Mouse (Mus musculus) urinary bladder, adult 2 months (tissue): ENCODE results near the gene Olfr111. TPM values are rescaled to one million over a fixed set of nuclear protein-coding genes. Genes with fewer than 3 reads are reported as not detected.
"Not testable (repeated sequence)": the region's sequence is repeated elsewhere in the genome, so short reads cannot be mapped to it uniquely, and the experiment has no call there.

Source experiments
- DNase-seq: peaks from one replicate; pipeline ENCODE4 v3.0.0; 2022; ENCODE audit warnings: low spot score
- polyA plus RNA-seq: library from polyadenylated mRNA; depleted of rRNA; stranded (reverse); fragments of >200 nt; gene quantifications from 2 replicates; pipeline ENCODE4 v1.2.3, GENCODE M21; 2012; rRNA removed

Olfr111 gene
- polyA plus RNA-seq, result 0.03 and 0.04 TPM in 2 replicates

DNA sequence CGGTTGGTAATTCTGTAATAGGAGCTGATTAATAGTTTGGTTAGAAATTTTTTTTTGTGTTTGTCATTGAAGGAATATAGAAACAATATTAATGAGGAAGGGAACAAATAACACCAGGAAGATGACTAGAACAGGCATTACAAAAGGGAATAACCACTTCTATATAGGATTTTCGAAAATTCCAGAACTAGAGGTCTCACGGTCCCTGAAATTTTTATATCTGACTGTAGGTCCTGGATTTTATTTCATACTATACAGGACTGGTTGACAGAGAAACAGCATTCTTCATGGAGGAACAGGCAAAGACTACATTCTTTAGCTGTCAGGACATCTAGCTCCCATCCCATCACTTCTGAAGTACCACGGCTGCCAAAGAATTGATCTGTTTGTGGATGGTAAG, at the start of gene Olfr111:
Gene Olfr111, plus strand, starts transcription at position 301 of the 400 bp plus-strand sequence.
- DNase-seq, result no peak

DNA sequence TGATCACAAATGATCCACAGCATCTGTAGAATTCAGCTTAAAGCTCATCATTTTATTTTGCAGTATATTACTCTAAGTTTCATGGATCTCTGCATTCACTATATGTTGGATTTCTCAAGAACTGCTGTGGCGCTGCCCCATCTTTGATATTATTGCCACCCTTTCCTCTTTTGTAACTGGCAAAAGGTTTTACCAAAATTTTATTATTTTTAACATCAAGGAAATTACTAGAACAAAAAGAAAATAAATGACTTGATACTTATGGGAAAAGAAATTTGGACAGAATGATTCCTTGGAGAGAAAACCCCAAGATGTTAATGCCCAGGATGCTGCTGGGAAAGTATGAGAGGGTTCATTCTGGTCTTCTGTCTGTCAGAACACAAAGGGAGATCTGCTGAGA, 49.2 kb upstream of the Olfr111 start, which contains the start of gene Olfr109:
Gene Olfr109, plus strand, starts transcription at position 301 of the 400 bp plus-strand sequence.
- no peak for DNase-seq

GRCm38 (mm10) chr17:37483452-37483851, 24.4 kb upstream of the Olfr111 start, which contains the start of gene H2-M2:
Gene H2-M2 (minus strand): TSS chr17:37483552.
- no peak for DNase-seq

DNA sequence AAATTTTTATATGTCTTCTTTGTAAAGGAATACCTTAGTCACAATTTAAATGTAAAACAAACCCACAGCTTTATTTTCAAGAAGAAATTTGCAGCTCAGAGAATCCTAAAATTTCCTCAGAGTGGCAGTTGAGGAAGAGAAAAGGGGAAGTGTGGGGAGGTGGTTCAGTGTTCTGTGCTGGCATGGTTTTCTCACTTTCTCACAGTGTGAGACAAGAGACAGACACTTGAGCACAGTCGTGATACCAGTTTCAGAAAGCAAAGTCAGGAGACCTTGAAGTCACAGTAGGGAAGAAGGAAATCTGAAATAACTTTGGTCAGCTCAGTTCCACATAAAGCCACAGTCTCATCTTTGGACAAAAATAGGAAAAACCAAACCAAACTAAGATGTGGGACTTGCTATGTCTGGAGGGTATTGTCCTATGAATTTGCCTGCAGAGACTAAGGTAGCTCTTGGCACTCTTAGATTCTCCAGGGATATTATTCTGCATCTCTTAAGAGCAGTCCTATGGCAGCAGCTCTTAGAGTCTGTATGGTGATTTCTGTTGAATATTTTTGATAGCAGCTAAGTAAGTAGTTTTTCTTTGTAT, 15.8 kb upstream of the Olfr111 start, which contains the start of gene Olfr110:
Gene Olfr110, plus strand, starts transcription at position 539 of the 589 bp plus-strand sequence.
- no peak for DNase-seq

- DNase-seq, result not testable (repeated sequence)
These were observed 16.8 kb downstream of the Olfr111 start for GRCm38 (mm10) chr17:37524612-37525011.

DNA sequence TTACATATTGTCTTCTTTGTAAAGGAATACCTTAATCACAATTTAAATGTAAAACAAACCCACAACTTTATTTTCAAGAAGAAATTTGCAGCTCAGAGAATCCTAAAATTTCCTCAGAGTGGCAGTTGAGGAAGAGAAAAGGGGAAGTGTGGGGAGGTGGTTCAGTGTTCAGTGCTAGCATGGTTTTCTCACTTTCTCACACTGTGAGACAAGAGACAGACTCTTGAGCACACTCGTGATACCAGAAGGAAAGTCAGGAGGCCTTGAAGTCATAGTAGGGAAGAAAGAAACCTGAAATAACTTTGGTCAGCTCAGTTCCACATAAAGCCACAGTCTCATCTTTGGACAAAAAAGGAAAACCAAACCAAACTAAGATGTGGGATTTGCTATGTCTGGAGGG, 17.6 kb downstream of the Olfr111 start:
- DNase-seq, result not testable (repeated sequence)

DNA sequence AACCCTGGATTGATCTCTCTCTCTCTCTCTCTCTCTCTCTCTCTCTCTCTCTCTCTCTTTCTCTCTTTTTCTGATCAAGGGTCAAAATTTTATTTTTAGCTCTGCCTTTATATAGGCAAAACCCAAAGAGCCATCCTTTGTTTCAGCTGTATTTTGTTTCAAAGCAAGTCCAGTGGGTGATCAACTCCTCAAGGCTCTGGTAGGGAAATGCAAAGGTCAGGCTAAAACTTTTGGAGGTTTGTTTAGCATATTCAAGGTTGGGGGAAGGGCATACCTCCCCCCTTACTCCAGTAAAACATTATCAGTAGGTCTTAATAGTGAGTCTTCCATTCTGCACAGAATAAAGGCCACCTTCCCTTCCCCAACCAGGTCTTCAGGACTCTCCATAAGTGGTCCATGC, 27.3 kb downstream of the Olfr111 start:
- DNase-seq, result no peak

DNA sequence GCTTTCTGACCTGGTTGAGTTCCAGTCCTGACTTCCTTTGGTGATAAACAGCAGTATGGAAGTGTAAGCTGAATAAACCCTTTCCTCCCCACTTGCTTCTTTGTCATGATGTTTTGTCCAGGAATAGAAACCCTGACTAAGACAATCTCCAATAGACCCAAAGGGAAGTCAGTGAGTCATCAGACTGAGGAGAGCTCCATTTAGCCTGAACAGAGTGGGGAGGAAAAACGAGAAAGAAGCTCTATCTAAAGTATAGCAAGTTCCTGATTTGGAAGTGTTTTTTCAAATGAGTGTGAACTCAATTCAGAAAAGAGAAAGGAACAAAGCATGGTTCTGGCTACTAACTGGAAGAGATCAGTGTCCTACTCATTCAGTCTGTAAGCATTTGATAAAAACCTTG, 30.6 kb downstream of the Olfr111 start:
- DNase-seq, result not testable (repeated sequence)

- DNase-seq, result no peak
These were observed 33.8 kb downstream of the Olfr111 start for GRCm38 (mm10) chr17:37541454-37542119.

- no peak for DNase-seq
These were observed 36.1 kb downstream of the Olfr111 start for GRCm38 (mm10) chr17:37543800-37544435.

DNA sequence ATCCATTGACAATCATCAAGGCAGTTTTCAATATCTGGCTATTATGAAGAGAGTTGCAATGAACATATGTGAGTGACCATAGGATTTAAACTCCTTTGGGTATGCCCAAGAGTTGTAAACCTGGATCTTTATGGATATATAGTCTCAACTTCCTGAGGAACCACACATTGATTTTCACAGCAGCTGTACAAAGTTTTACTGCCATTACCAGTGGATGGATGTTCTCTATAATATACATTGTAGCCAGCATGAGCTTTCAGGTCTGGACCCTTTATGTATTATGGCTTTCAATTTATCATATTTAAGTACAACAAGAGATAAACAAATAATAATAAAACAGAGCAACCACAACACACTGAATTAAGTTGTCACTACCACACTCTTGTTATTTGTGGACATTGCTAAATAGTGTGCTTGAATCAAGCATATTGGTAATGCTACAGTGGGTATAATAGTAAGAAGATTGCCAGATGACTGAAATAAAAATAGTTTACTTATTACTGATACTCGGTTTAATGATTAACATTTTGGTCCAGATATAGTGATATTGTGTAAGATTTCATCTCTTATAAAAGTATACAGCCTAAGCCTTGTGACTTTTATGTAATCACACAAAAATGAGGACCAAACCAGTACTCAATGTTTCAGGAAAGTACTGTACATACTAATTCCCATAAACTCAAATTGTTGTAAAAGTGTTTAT, 51.2 kb downstream of the Olfr111 start:
- no peak for DNase-seq

DNA sequence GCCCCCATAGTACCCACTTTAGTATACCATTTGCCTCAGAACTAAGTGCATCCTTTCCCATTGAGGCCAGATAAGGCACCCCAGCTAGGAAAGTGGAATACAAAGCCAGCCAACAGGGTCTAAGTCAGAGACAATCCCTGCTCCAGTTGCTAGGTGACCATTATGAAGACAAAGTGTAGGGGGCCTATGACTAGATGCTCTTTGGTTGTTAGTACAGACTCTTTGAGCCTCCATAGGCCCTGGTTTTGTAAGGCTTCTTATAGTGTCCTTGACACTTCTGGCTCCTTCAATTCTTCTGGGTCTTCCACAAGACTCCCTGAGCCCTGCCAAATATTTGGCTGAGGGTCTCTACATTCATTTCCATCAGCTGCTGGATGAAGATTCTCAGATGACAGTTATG, 61.5 kb downstream of the Olfr111 start, which contains the start of gene Olfr112:
Gene Olfr112, minus strand, starts transcription at position 101 of the 400 bp plus-strand sequence.
- no peak for DNase-seq

GRCm38 (mm10) chr17:37577563-37577962, 69.7 kb downstream of the Olfr111 start, which contains the start of gene Olfr113:
Gene Olfr113 (minus strand): TSS chr17:37577663.
- no peak for DNase-seq

Other genes with a start within 250 kb of the Olfr111 start
- gene Olfr98, start 244.3 kb upstream of the Olfr111 start, polyA plus RNA-seq, result not detected in 2 replicates
- 12.3 and 13.0 TPM in 2 replicates for gene H2-M3, start 237.8 kb upstream of the Olfr111 start, polyA plus RNA-seq
- gene Olfr99, start 224.6 kb upstream of the Olfr111 start, polyA plus RNA-seq, result not detected in 2 replicates
- gene Olfr101, start 203.7 kb upstream of the Olfr111 start, polyA plus RNA-seq, result not detected in 2 replicates
- not detected in 2 replicates for gene Olfr102, start 191.0 kb upstream of the Olfr111 start, polyA plus RNA-seq
- not detected in 2 replicates for gene Olfr103, start 168.3 kb upstream of the Olfr111 start, polyA plus RNA-seq
- gene Olfr104-ps, start 148.4 kb upstream of the Olfr111 start, polyA plus RNA-seq, result not detected in 2 replicates
- gene Olfr105-ps, start 129.0 kb upstream of the Olfr111 start, polyA plus RNA-seq, result not detected in 2 replicates
- gene Olfr106-ps, start 117.6 kb upstream of the Olfr111 start, polyA plus RNA-seq, result not detected in 2 replicates
- not detected in 2 replicates for gene Olfr107, start 108.8 kb upstream of the Olfr111 start, polyA plus RNA-seq
- gene Olfr108, start 62.5 kb upstream of the Olfr111 start, polyA plus RNA-seq, result not detected in 2 replicates
- gene Olfr109, start 49.1 kb upstream of the Olfr111 start, polyA plus RNA-seq, result not detected in 2 replicates
- gene H2-M2, start 24.5 kb upstream of the Olfr111 start, polyA plus RNA-seq, result 0.35 and 0.47 TPM in 2 replicates
- gene Olfr110, start 15.6 kb upstream of the Olfr111 start, polyA plus RNA-seq, result not detected in 2 replicates
- gene Olfr112, start 61.4 kb downstream of the Olfr111 start, polyA plus RNA-seq, result not detected in 2 replicates
- not detected in 2 replicates for gene Olfr113, start 69.6 kb downstream of the Olfr111 start, polyA plus RNA-seq
- not detected in 2 replicates for gene Olfr114, start 84.7 kb downstream of the Olfr111 start, polyA plus RNA-seq
- gene Olfr115, start 119.1 kb downstream of the Olfr111 start, polyA plus RNA-seq, result not detected in 2 replicates
- gene Olfr116, start 119.2 kb downstream of the Olfr111 start, polyA plus RNA-seq, result not detected in 2 replicates
- gene Olfr117, start 155.8 kb downstream of the Olfr111 start, polyA plus RNA-seq, result not detected in 2 replicates
- not detected in 2 replicates for gene Olfr118, start 159.0 kb downstream of the Olfr111 start, polyA plus RNA-seq
- gene Olfr119, start 188.5 kb downstream of the Olfr111 start, polyA plus RNA-seq, result not detected in 2 replicates
- gene Olfr120, start 213.8 kb downstream of the Olfr111 start, polyA plus RNA-seq, result not detected in 2 replicates
- gene Olfr121, start 240.8 kb downstream of the Olfr111 start, polyA plus RNA-seq, result not detected in 2 replicates